Mouse (Mus musculus) C2C12 (cell line): ENCODE results near the gene Gtf3c5.

ENCODE experiments used
- CTCF ChIP-seq: IDR thresholded peaks from one replicate; pipeline ENCODE4 v1.5.1; 2011; ENCODE audit not compliant: control insufficient read depth, insufficient read depth, insufficient read length
- MYOG ChIP-seq: IDR thresholded peaks from one replicate; pipeline ENCODE4 v1.6.1; 2011; ENCODE audit not compliant: control insufficient read depth, insufficient read length; ENCODE audit errors: extremely low read depth

GRCm38 (mm10) chr2:28530311-28530710, 53.2 kb downstream of the Gtf3c5 start:
- TF ChIP-seq CTCF (no peak), MYOG (no peak)
